Mouse (Mus musculus) lung, postnatal 0 days (tissue): ENCODE results near the gene Gse1. TPM values are rescaled to one million over a fixed set of nuclear protein-coding genes. Genes with fewer than 3 reads are reported as not detected.

Experiments
- ATAC-seq: fragments of 200-750 bp; cut with Nextera tagmentation; 2 replicates; pipeline ENCODE4 v1.8.0; 2017; ENCODE audit warnings: moderate library complexity
- DNase-seq: peaks from one replicate; pipeline ENCODE4 v3.0.0-alpha.2; 2016; ENCODE audit warnings: low spot score
- H3K27ac ChIP-seq: fragments of 300-500 bp; sonication (generic); 2 replicates; pipeline ENCODE4 v1.5.1; 2014; ENCODE audit warnings: antibody characterized with exemption, mild to moderate bottlenecking, low read length, mixed read lengths
- H3K27me3 ChIP-seq: fragments of 300-500 bp; sonication (generic); replicated peaks from 2 replicates; pipeline ENCODE4 v1.6.1; 2014; ENCODE audit warnings: low read length, mixed read lengths; ENCODE audit not compliant: insufficient read depth
- H3K36me3 ChIP-seq: fragments of 300-500 bp; sonication (generic); 2 replicates; pipeline ENCODE4 v1.6.1; 2014; ENCODE audit warnings: low read length, mixed read lengths; ENCODE audit not compliant: insufficient read depth
- H3K4me1 ChIP-seq: fragments of 300-500 bp; sonication (generic); 2 replicates; pipeline ENCODE4 v1.6.1; 2014; ENCODE audit warnings: antibody characterized with exemption, low read depth, low read length, mixed read lengths; ENCODE audit not compliant: insufficient read depth
- H3K4me2 ChIP-seq: fragments of 300-500 bp; sonication (generic); replicated peaks from 2 replicates; pipeline ENCODE4 v1.6.1; 2014; ENCODE audit warnings: low read depth, mild to moderate bottlenecking, low read length, moderate library complexity, mixed read lengths
- H3K4me3 ChIP-seq: fragments of 300-500 bp; sonication (generic); 2 replicates; pipeline ENCODE4 v1.5.1; 2014; ENCODE audit warnings: low read depth, low read length
- H3K9ac ChIP-seq: fragments of 300-500 bp; sonication (generic); replicated peaks from 2 replicates; pipeline ENCODE4 v1.6.1; 2014; ENCODE audit warnings: low read depth, mild to moderate bottlenecking
- H3K9me3 ChIP-seq: fragments of 300-500 bp; sonication (generic); 2 replicates; pipeline ENCODE4 v1.6.1; 2016; ENCODE audit warnings: low read length, mixed read lengths
- CTCF ChIP-seq: IDR thresholded peaks from 2 replicates; pipeline ENCODE4 v1.5.1; 2016; ENCODE audit warnings: antibody characterized with exemption, mild to moderate bottlenecking
- EP300 ChIP-seq: IDR thresholded peaks from 2 replicates; pipeline ENCODE4 v1.6.1; 2016; ENCODE audit warnings: antibody characterized with exemption, mild to moderate bottlenecking, control low read depth
- WGBS: fragments of 180-500 bp; shearing (Covaris S2); extraction: QIAGEN DNeasy Blood & Tissue Kit; methylation state at CpG from one replicate; pipeline ENCODE4 v1.1.7; 2014; 5-methylcytosine and 5-hydroxymethylcytosine counted together
- polyA plus RNA-seq: library from polyadenylated mRNA; unstranded; fragments of >200 nt; fragmentation: Nextera tagmentation; extraction: Ambion mirVana; gene quantifications from 2 replicates; pipeline ENCODE4 v1.2.1, GENCODE M21; 2015

Gse1 gene
- polyA plus RNA-seq, 1 experiment from 2014 or later: 9.9 TPM

DNA sequence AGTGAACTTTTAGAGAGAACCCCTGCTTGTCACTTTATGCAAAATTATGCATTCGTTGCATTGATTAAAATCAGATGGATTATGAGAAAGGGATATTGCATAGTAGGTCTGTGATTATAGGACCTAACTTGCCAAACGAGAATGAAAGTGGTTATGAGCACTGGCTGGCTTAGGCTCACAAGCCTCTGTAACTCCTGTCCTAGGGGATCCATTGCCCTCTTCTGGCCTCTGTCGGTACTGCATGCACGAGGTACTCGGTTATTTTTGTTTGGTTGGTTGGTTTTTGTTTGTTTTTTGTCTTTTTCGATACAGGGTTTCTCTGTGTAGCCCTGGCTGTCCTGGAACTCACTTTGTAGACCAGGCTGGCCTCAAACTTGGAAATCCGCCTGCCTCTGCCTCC, 379.6 kb downstream of the Gse1 start:
- no peak for TF ChIP-seq EP300
- TF ChIP-seq CTCF: peak; percentile 92
- no peaks in the 10 kb centered on the region for H3K9me3 ChIP-seq
- DNase-seq (peak; percentile 77), ATAC-seq (no peak)
- WGBS: 11% methylated on average over 7 of the region's 7 CpGs
- no peak overlapping the region for H3K27ac ChIP-seq
- H3K4me1 ChIP-seq: no peaks in the 10 kb centered on the region
- no peak overlapping the region for H3K9ac ChIP-seq
- no peak overlapping the region for H3K4me3 ChIP-seq
- H3K36me3 ChIP-seq: no peaks in the 10 kb centered on the region
- H3K4me2 ChIP-seq: 0 out of 2 replicates have a peak overlapping the region, but pooled peaks have one; percentile 27
- H3K27me3 ChIP-seq: no peaks in the 10 kb centered on the region

- no peaks in the 10 kb centered on the region for H3K36me3 ChIP-seq
- no peaks in the 10 kb centered on the region for H3K27me3 ChIP-seq
- ATAC-seq (no peak), DNase-seq (no peak)
- H3K27ac ChIP-seq: no peak overlapping the region
- no peak for TF ChIP-seq EP300
- no peak for TF ChIP-seq CTCF
- no peaks in the 10 kb centered on the region for H3K4me1 ChIP-seq
- no peak overlapping the region for H3K4me3 ChIP-seq
- no peak overlapping the region for H3K4me2 ChIP-seq
- no peak overlapping the region for H3K9ac ChIP-seq
- H3K9me3 ChIP-seq: no peaks in the 10 kb centered on the region
- WGBS: 86% methylated on average over 6 of the region's 6 CpGs
Observed at GRCm38 (mm10) chr8:120610824-120611223, 382.6 kb downstream of the Gse1 start.

GRCm38 (mm10) chr8:120614491-120614890, 386.2 kb downstream of the Gse1 start:
- H3K27me3 ChIP-seq: no peaks in the 10 kb centered on the region
- TF ChIP-seq CTCF: no peak
- no peak for TF ChIP-seq EP300
- no peak overlapping the region for H3K9ac ChIP-seq
- no peak overlapping the region for H3K27ac ChIP-seq
- no peaks in the 10 kb centered on the region for H3K9me3 ChIP-seq
- DNase-seq (no peak), ATAC-seq (no peak)
- no peaks in the 10 kb centered on the region for H3K4me1 ChIP-seq
- 76% methylated on average over 3 of the region's 3 CpGs for WGBS
- H3K4me2 ChIP-seq: no peak overlapping the region
- H3K36me3 ChIP-seq: no peaks in the 10 kb centered on the region
- H3K4me3 ChIP-seq: no peak overlapping the region

GRCm38 (mm10) chr8:120616663-120617626, 388.7 kb downstream of the Gse1 start:
- WGBS: 56% methylated on average over 7 of the region's 8 CpGs
- H3K4me2 ChIP-seq: no peak overlapping the region
- no peaks in the 10 kb centered on the region for H3K36me3 ChIP-seq
- peak; percentile 20 for DNase-seq
- H3K4me1 ChIP-seq: no peaks in the 10 kb centered on the region
- no peaks in the 10 kb centered on the region for H3K27me3 ChIP-seq
- TF ChIP-seq EP300 (no peak), CTCF (no peak)
- no peak for ATAC-seq
- no peaks in the 10 kb centered on the region for H3K9me3 ChIP-seq
- H3K4me3 ChIP-seq: no peak overlapping the region
- H3K9ac ChIP-seq: no peak overlapping the region
- H3K27ac ChIP-seq: no peak overlapping the region

DNA sequence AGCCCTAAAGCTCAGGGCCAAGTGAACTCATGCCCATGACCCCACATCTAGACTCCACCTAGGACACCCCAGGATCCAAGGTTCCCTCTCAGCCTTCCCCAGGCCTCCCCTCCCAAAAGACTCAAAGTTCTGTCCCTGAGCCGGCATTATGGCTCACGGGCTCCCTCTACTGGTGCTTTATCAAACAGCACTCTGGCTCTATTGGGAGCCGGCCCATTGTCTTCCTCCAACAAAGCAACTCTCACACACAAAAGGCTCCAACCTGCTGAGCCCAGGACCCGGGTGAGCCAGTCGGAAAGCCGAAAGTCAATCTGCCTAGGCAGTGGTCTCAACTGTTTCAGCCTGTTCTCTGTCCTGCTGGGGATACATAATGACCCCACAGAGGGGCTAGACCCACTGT, 389.9 kb downstream of the Gse1 start:
- no peaks in the 10 kb centered on the region for H3K36me3 ChIP-seq
- H3K4me3 ChIP-seq: no peak overlapping the region
- 2% methylated on average over 6 of the region's 6 CpGs for WGBS
- no peaks in the 10 kb centered on the region for H3K27me3 ChIP-seq
- H3K4me1 ChIP-seq: no peaks in the 10 kb centered on the region
- no peak overlapping the region for H3K9ac ChIP-seq
- no peaks in the 10 kb centered on the region for H3K9me3 ChIP-seq
- peak; percentile 73 for DNase-seq
- no peak overlapping the region for H3K27ac ChIP-seq
- H3K4me2 ChIP-seq: no peak overlapping the region
- ATAC-seq: peak; percentile 39; the same call in 1 of the 2 replicates
- TF ChIP-seq EP300: no peak
- peak; percentile 91 for TF ChIP-seq CTCF

- WGBS: 71% methylated on average over 11 of the region's 11 CpGs
- TF ChIP-seq CTCF: no peak
- TF ChIP-seq EP300: no peak
- Histone ChIP-seq H3K27me3 (no peaks in the 10 kb centered on the region), H3K27ac (no peak overlapping the region), H3K9ac (no peak overlapping the region), H3K36me3 (no peaks in the 10 kb centered on the region), H3K4me1 (no peaks in the 10 kb centered on the region), H3K4me2 (no peak overlapping the region), H3K9me3 (no peaks in the 10 kb centered on the region), H3K4me3 (no peak overlapping the region)
- peak; percentile 39 for DNase-seq
- ATAC-seq: 0 out of 2 replicates have a peak, but pooled peaks have one; percentile 34
Observed at GRCm38 (mm10) chr8:120619235-120620180, 391.3 kb downstream of the Gse1 start.
